Mouse (Mus musculus) lung, postnatal 25 days (tissue): Measurements from ENCODE around the gene Cpne8.
A peak's percentile ranks its signal among the peaks of the same experiment; 100 is the strongest.

ENCODE experiments used
- DNase-seq: peaks from one replicate; pipeline ENCODE4 v3.0.0; 2022; ENCODE audit warnings: low spot score

The Cpne8 gene

GRCm38 (mm10) chr15:90678985-90679759 lies at the start of gene Cpne8:
Gene Cpne8 (minus strand): TSS chr15:90679432.
- peak; percentile 82 for DNase-seq

GRCm38 (mm10) chr15:90717717-90718116 lies 38.5 kb upstream of the Cpne8 start:
- DNase-seq, result peak; percentile 11

GRCm38 (mm10) chr15:90709296-90709695 lies 30.1 kb upstream of the Cpne8 start:
- DNase-seq, result no peak

GRCm38 (mm10) chr15:90704314-90704713 lies 25.1 kb upstream of the Cpne8 start:
- no peak for DNase-seq

- no peak for DNase-seq
These were observed 24.4 kb upstream of the Cpne8 start for GRCm38 (mm10) chr15:90703502-90704232.

- DNase-seq, result no peak
These were observed 7.5 kb upstream of the Cpne8 start for GRCm38 (mm10) chr15:90686770-90687169.

GRCm38 (mm10) chr15:90679760-90680579 lies 738 bp upstream of the Cpne8 start:
- DNase-seq, result peak; percentile 50

GRCm38 (mm10) chr15:90678488-90678887 lies 744 bp downstream of the Cpne8 start:
- DNase-seq, result peak; percentile 71

- peak; percentile 54 for DNase-seq
These were observed 9.7 kb downstream of the Cpne8 start for GRCm38 (mm10) chr15:90669494-90669893.

GRCm38 (mm10) chr15:90666893-90667292 lies 12.3 kb downstream of the Cpne8 start:
- peak; percentile 30 for DNase-seq

- DNase-seq, result no peak
These were observed 14.6 kb downstream of the Cpne8 start for GRCm38 (mm10) chr15:90664615-90665014.

GRCm38 (mm10) chr15:90663631-90664030 lies 15.6 kb downstream of the Cpne8 start:
- no peak for DNase-seq

- DNase-seq, result no peak
These were observed 18.5 kb downstream of the Cpne8 start for GRCm38 (mm10) chr15:90660723-90661122.

GRCm38 (mm10) chr15:90658053-90658452 lies 21.2 kb downstream of the Cpne8 start:
- no peak for DNase-seq

GRCm38 (mm10) chr15:90656521-90656920 lies 22.7 kb downstream of the Cpne8 start:
- no peak for DNase-seq

- no peak for DNase-seq
These were observed 32.1 kb downstream of the Cpne8 start for GRCm38 (mm10) chr15:90647011-90647577.

GRCm38 (mm10) chr15:90646326-90646725 lies 32.9 kb downstream of the Cpne8 start:
- no peak for DNase-seq

- no peak for DNase-seq
These were observed 33.4 kb downstream of the Cpne8 start for GRCm38 (mm10) chr15:90645828-90646227.

GRCm38 (mm10) chr15:90624201-90624600 lies 55.0 kb downstream of the Cpne8 start:
- no peak for DNase-seq

GRCm38 (mm10) chr15:90622005-90622404 lies 57.2 kb downstream of the Cpne8 start:
- no peak for DNase-seq

- no peak for DNase-seq
These were observed 59.5 kb downstream of the Cpne8 start for GRCm38 (mm10) chr15:90619736-90620135.
